Mouse (Mus musculus) left cerebral cortex, postnatal 36 days (tissue): ENCODE data around the gene Baiap2l2. TPM values are rescaled to one million over a fixed set of nuclear protein-coding genes. Genes with fewer than 3 reads are reported as not detected.
"Not testable (repeated sequence)": the region's sequence is repeated elsewhere in the genome, so short reads cannot be mapped to it uniquely, and the experiment has no call there.

ENCODE experiments used
- DNase-seq, 2 experiments: peaks; one replicate each; pipeline ENCODE4 v3.0.0; 2021 to 2022; ENCODE audit warnings: low spot score in 2 of 2, mixed read lengths in 1 of 2
- intact Hi-C: fragments of 180-260 bp; cut with DNase I; formaldehyde crosslinking; loops from one replicate; pipeline ENCODE4 v1.15.1; 2025
- total RNA-seq, 2 experiments: library from RNA; stranded (reverse); gene quantifications; 2 replicates each; pipeline ENCODE4 v1.2.3; 2021

Baiap2l2 gene
- total RNA-seq, 2 experiments from 2014 or later, result 3.5 to 4.5 TPM

DNA sequence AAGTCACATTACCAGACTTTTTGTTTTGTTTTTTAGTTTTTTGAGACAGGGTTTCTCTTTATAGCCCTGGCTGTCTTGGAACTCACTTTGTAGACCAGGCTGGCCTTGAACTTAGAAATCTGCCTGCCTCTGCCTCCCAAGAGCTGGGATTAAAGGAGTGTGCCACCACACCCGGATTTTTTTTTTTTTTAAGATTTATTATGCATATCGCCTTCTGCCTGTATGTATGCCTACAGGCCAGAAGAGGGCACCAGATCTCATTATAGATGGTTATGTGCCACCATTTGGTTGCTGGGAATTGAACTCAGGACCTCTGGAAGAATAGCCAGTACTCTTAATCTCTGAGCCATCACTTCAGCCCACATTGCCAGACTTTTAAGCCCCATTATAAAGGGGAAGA, 59.6 kb downstream of the Baiap2l2 start:
- DNase-seq, result not testable (repeated sequence)
- intact Hi-C loops, result loop anchor here (10.0 kb wide), 1 partner anchor 429 kb away; the partner anchor contains the start of genes Cby1 and Fam227a

DNA sequence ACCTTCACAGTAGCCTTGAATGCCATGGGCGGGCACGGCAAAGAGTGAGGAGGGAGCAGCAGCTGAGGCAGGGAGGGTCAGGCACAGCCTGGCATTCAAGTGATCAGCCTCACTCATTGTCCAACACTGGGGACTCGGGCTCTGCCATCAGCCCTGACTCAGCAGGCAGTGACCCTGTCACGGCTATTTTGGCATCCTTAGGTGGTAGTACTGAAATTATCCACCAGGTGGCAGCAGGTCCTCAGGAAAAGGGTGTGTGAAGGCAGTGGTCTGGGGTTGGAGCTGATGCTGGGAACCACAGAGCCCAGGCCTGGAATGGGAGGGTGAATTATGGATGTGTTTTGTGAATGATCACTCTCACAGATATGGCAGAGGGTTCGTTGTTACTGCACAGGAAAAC, 60.7 kb downstream of the Baiap2l2 start:
- DNase-seq, result peak; percentile 75 to 85
- intact Hi-C loops, result loop anchor here (10.0 kb wide), 1 partner anchor 430 kb away; the partner anchor contains the start of genes Cby1 and Fam227a

DNA sequence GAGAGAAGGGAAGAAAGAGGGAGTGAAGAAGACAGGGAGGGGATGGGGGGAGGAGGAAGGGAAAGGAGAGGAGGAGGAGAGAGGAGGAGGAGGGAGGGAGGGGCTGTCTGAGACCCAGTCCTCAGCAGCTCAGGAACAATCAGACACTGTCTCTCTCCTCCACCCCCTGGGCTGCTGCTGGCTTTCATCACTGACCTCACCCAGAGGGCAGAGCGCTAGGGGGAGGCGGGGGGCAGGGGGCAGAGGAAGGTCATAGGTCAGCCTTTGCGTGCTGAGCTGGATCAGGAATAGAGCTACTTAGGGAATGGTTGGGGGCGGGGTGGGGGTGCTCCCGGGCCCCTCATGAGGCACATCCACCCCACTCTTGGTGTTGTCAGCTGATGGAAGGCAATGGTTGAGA, 61.7 kb downstream of the Baiap2l2 start:
- no peak for DNase-seq
- intact Hi-C loops, result loop anchor here (10.0 kb wide), 1 partner anchor 431 kb away; the partner anchor contains the start of genes Cby1 and Fam227a

DNA sequence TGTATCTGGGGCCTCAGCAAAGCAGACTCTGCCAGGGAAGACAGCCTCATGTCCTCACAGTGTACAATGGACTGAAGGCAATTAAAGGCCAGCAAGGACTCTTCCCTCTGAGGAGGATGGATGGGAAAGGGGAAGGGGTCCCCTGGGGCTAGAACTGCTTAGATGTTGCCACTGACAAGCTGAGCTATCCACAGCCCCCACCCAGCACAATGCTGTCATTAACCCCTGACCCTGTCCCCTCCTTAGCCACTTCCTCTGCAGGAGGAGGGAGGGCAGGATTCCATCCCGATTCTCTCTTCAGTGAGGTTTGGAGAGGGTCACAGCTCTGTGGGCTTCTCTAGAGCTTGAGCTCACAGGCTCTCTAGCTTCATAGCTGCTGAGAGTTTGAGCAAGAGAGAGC, 65.8 kb downstream of the Baiap2l2 start:
- intact Hi-C loops, result no loop called here
- no peak for DNase-seq

DNA sequence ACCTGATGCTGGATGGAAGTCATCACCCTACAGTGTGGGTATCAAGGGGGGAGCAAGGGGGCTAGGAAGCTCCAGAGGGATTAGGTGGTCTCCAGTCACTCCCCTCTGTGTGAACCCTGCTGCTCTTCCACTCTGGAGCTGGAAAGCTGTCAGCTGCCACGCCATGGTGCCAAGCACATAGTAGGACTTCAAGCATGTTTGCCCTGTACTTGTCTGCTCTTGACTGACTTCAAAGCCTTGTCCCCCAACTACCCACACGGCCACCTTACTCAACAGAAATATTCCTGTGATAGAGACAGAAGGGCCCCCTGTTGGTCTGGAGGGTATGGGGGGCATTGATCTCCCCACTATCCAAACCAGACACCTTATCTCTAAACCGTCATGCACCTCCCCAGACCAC, 69.1 kb downstream of the Baiap2l2 start:
- DNase-seq, result no peak
- intact Hi-C loops, result no loop called here

DNA sequence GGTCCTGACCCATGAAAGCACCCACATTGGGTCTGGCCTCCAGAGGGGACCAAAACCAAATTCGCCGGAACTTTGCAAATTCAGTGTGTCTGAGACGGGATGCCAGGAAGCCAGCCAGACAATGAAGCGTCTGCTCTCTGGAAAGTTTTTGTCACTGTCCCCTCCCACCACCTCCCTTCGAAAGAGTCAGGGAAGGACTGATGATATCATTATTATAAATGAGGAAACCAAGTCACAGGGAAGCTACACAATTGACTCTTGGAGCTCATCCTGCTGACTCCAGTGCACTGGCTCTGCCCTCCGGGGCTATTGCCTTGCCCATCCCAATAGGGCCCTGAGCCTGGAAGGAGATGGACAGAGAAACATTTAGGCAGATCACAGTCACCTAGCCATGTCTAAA, 71.7 kb downstream of the Baiap2l2 start:
- intact Hi-C loops, result no loop called here
- DNase-seq, result no peak

DNA sequence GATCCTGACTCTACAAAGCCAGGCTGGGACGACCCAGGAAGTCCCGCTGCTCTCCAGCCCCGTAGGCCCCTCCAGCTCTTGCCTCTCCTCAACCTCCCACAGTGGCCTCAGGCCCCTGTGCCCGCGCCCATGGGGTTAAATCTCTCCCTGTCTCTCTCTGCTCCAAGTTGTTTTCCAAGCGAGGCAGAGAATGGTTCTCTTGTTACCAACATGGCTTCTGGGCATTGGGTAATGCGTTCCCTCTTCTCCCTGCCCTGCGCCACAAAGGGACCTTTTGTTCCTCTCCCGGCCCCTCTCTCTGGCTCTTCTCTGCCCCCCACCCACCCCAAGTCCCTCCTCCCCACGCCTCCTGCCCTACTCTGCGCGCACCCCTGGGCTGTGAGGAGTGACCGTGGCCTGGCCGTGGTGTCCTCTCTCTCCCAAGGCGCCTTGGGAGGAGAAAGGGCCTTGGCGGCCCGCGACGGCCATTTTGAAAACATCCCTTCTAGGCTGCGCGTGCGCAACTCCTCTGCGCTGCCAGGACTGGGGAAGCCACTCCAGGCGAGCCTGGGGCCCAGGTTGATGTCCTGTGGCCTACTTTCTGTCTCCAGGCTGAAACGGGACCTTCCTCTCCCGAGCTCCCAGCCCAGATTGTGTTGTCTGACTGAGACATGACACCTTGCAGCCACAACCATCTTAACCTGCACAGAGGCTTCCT, 72.4 kb downstream of the Baiap2l2 start:
- no peak for DNase-seq
- intact Hi-C loops, result no loop called here

DNA sequence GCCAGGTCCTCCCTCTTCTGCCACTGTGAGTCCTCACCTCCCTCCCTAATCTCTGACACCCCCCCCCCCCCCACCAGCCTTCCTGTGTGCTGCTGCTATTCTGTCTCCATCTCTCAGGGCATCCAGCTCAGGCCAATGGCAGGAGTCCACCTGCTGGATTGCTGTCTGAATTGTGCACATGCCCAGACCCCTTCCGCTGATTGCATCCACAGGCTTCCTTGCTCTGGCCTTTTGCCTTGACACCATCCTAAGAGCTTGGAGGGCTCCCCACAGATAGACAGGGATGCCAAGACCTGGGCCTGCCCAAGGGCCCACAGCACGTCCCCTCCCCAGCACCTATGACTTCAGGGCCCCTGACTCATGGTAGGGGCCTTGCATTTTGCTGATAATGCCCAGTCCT, 75.0 kb downstream of the Baiap2l2 start:
- no peak for DNase-seq
- intact Hi-C loops, result no loop called here

DNA sequence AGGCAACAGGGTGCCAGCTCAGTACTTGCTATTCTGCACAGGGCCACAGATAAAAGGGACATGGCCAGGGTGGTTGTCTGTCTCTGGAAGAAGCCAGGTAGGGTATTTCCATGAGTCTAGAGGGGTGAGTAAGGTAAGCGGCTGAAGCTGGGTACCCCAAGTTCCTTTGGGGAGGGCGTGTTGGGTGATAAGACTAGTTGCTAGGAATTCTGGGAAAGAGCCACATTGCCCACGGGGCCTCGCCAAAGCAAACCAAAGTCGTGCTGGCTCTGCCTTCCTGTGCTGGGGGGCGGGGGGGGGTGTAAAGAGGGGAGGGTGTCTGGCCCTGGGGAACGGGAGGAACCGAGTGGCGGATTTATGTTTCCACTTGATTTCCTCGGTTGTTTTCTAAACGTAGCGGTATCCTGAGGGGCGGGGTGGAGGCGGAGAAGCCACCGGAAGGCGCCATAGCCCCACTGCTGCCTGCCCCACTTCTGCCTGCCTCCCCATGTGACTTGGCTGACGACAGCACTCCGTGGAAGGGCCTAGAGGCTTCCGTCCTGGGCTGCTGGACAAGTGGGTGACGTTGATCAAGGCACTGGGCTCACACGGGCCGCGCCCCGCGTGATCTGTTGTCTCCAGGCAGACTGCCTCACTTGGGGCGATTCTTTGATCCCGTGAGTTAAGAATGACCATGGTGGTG, 76.4 kb downstream of the Baiap2l2 start:
- DNase-seq, result no peak
- intact Hi-C loops, result no loop called here

DNA sequence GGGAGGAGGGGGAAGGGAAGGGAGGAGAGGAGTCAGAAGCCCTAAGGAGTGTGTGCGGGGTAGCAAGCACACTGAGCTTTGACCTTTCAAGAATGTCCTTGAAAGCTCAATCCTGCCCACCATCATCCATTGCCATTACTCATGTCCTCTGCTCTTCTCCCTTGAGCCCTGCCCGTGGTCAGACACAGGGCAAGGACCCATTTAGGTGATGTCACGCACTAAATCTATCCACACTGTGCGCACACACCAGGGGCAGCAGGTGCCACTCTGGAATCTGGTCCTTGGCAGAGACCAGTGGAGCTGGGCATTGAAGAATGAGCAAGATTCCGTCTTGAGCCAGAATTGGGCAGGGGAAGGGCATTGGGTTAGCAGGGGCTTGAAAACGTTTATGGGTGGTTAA, 77.1 kb downstream of the Baiap2l2 start:
- no peak for DNase-seq
- intact Hi-C loops, result no loop called here

Other genes starting within 250 kb of the Baiap2l2 start
- not detected for gene Galr3, start 243.7 kb downstream of the Baiap2l2 start, total RNA-seq
- 10 to 100 TPM; 14.1 to 19.0 TPM for gene Ankrd54, start 222.6 kb downstream of the Baiap2l2 start, total RNA-seq
- 10 to 100 TPM; 62.6 to 65.3 TPM for gene Eif3l, start 210.4 kb downstream of the Baiap2l2 start, total RNA-seq
- gene Micall1, start 176.6 kb downstream of the Baiap2l2 start, total RNA-seq, result 10 to 100 TPM; 26.8 to 28.0 TPM
- 100 to 1,000 TPM in 1 of 2 experiments, 10 to 100 TPM in 1; 95.2 to 109 TPM for gene Polr2f, start 144.5 kb downstream of the Baiap2l2 start, total RNA-seq
- gene 1700088E04Rik, start 144.3 kb downstream of the Baiap2l2 start, total RNA-seq, result 10 to 100 TPM; 12.6 to 13.2 TPM
- 10 to 100 TPM; 29.2 to 29.8 TPM for gene Sox10, start 120.3 kb downstream of the Baiap2l2 start, total RNA-seq
- gene Pick1, start 56.4 kb downstream of the Baiap2l2 start, total RNA-seq, result 10 to 100 TPM; 48.9 to 50.4 TPM
- 1 to 10 TPM in 1 of 2 experiments, under 1 TPM in 1; 0.20 to 1.2 TPM for gene Gm49486, start 56.1 kb downstream of the Baiap2l2 start, total RNA-seq
- gene Slc16a8, start 30.8 kb downstream of the Baiap2l2 start, total RNA-seq, result under 1 TPM in 1 of 2 experiments, not detected in 1; 0.17 TPM
- 10 to 100 TPM; 21.7 to 25.9 TPM for gene Pla2g6, start 42.9 kb upstream of the Baiap2l2 start, total RNA-seq
- gene Maff, start 61.1 kb upstream of the Baiap2l2 start, total RNA-seq, result 1 to 10 TPM; 1.6 to 2.0 TPM
- 10 to 100 TPM; 67.6 to 73.5 TPM for gene Tmem184b, start 118.0 kb upstream of the Baiap2l2 start, total RNA-seq
- 100 to 1,000 TPM; 135 to 154 TPM for gene Csnk1e, start 170.0 kb upstream of the Baiap2l2 start, total RNA-seq
- gene Kcnj4, start 219.7 kb upstream of the Baiap2l2 start, total RNA-seq, result 100 to 1,000 TPM; 207 to 223 TPM
- 1 to 10 TPM in 1 of 2 experiments, under 1 TPM in 1; 0.59 to 1.1 TPM for gene Kdelr3, start 230.9 kb upstream of the Baiap2l2 start, total RNA-seq